Mouse (Mus musculus) layer of hippocampus, postnatal 14 days (tissue): ENCODE measurements around the gene Timp3. TPM values are rescaled to one million over a fixed set of nuclear protein-coding genes. Genes with fewer than 3 reads are reported as not detected.

Experiments used
- DNase-seq, 2 experiments: peaks; one replicate each; pipeline ENCODE4 v3.0.0; 2021 to 2022; ENCODE audit warnings: low spot score in 2 of 2, mixed read lengths in 1 of 2
- total RNA-seq, 2 experiments: library from RNA; stranded (reverse); gene quantifications; 2 replicates each; pipeline ENCODE4 v1.2.3; 2021

Timp3 gene
- total RNA-seq, 2 experiments from 2014 or later: 62.0 to 62.3 TPM

- no peak for DNase-seq
Observed at GRCm38 (mm10) chr10:86381922-86382260, 81.7 kb downstream of the Timp3 start.

GRCm38 (mm10) chr10:86384655-86385054 is 84.5 kb downstream of the Timp3 start:
- no peak for DNase-seq

GRCm38 (mm10) chr10:86385656-86386055 is 85.5 kb downstream of the Timp3 start:
- no peak for DNase-seq

GRCm38 (mm10) chr10:86386232-86386631 is 86.1 kb downstream of the Timp3 start:
- peak in 1 of 2 experiments; percentile 51 for DNase-seq

- peak in 1 of 2 experiments; percentile 56 for DNase-seq
Observed at GRCm38 (mm10) chr10:86387821-86388440, 87.8 kb downstream of the Timp3 start.

GRCm38 (mm10) chr10:86388803-86389202 is 88.6 kb downstream of the Timp3 start:
- no peak for DNase-seq

GRCm38 (mm10) chr10:86389357-86389756 is 89.2 kb downstream of the Timp3 start:
- no peak for DNase-seq

GRCm38 (mm10) chr10:86389913-86390312 is 89.7 kb downstream of the Timp3 start:
- peak in 1 of 2 experiments; percentile 16 for DNase-seq

- no peak for DNase-seq
Observed at GRCm38 (mm10) chr10:86392399-86392798, 92.2 kb downstream of the Timp3 start.

GRCm38 (mm10) chr10:86397577-86398346 is 97.6 kb downstream of the Timp3 start:
- DNase-seq: no peak

GRCm38 (mm10) chr10:86398347-86398720 is 98.2 kb downstream of the Timp3 start:
- DNase-seq: no peak

Other genes starting within 250 kb of the Timp3 start
- 10 to 100 TPM; 27.1 to 28.4 TPM for gene Syn3, start 198.5 kb downstream of the Timp3 start, total RNA-seq